Mouse (Mus musculus): Measurements from ENCODE around the gene Med14. TPM values are rescaled to one million over a fixed set of nuclear protein-coding genes. Genes with fewer than 3 reads are reported as not detected.
A peak's percentile ranks its signal among the peaks of the same experiment; 100 is the strongest.

Med14 gene
- polyA plus RNA-seq, 1 experiment = 10.9 TPM

DNA sequence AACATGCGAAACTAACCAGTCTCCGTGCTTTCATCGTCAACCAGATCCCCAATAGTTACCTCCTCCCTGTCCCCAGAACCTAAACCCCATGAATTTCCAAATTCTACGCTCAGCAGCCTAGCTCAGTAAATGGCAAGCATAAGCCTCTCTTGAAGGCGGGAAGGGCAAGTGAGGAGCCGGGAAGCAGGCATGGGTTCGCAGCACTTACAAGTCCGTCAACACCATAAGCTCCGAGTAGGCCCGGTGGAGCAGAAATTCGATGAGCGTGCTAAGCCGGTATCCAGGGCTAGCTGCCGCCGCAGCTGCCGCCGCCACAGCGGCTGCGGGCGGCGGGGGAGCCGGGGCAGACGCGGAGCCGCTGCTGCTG, 631 bp downstream of the Med14 start:
- H3K27me3 ChIP-seq (ENCODE audit: control insufficient read depth, insufficient read depth, insufficient read length) = no peaks in the 10 kb centered on the region
- TF ChIP-seq MYOG (IDR thresholded peaks at IDR 0.05; ENCODE audit: control insufficient read depth, extremely low read depth, insufficient read length) (no peak), USF1 (IDR thresholded peaks at IDR 0.05; ENCODE audit: low read depth) (no peak), CEBPB (IDR thresholded peaks at IDR 0.05; ENCODE audit: low read depth) (no peak), MYOD1 (IDR thresholded peaks at IDR 0.05; ENCODE audit: control insufficient read depth, insufficient read length, low read depth) (no peak), MAX (IDR thresholded peaks at IDR 0.05) (no peak), CTCF (IDR thresholded peaks at IDR 0.05; ENCODE audit: control insufficient read depth, insufficient read depth, insufficient read length) (no peak), FOSL1 (IDR thresholded peaks at IDR 0.05; ENCODE audit: insufficient read depth, low read length, poor library complexity, severe bottlenecking) (no peak)

DNA sequence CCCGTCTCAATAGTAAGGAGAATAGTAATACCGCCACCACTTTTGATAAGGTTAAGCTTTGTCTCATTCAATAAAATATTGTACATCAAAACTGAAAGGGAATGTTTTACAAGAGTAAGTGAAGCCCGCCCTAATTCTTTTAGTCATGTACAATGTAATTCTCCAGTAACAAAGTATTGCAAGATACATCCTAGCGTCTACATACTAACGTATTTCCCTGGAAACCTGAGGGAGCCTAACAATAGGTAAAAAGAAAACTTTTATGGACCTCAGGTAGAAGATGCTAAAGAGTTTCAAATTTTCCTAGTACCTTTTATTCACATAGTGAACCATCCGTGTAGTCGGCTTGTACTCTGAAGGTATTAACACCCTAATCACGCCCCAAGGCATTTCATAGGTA, 1.4 kb downstream of the Med14 start:
- H3ac ChIP-seq (ENCODE audit: control insufficient read depth, insufficient read length, low read depth) = no peak overlapping the region
- peaks cover 52% of the 10 kb centered on the region for H3K79me3 ChIP-seq (ENCODE audit: low read depth)
- TF ChIP-seq USF1 (IDR thresholded peaks at IDR 0.05; ENCODE audit: low read depth) (no peak), MAX (IDR thresholded peaks at IDR 0.05) (no peak), FOSL1 (IDR thresholded peaks at IDR 0.05; ENCODE audit: insufficient read depth, low read length, poor library complexity, severe bottlenecking) (no peak), CEBPB (IDR thresholded peaks at IDR 0.05; ENCODE audit: low read depth) (no peak), MYOG (IDR thresholded peaks at IDR 0.05; ENCODE audit: control insufficient read depth, extremely low read depth, insufficient read length) (no peak), MYOD1 (IDR thresholded peaks at IDR 0.05; ENCODE audit: control insufficient read depth, insufficient read length, low read depth) (no peak), CTCF (IDR thresholded peaks at IDR 0.05; ENCODE audit: control insufficient read depth, insufficient read depth, insufficient read length) (no peak)
- H3K4me3 ChIP-seq (ENCODE audit: insufficient read depth, poor library complexity, severe bottlenecking) = peak overlapping the region; percentile 50
- H3K79me2 ChIP-seq (ENCODE audit: control insufficient read depth, insufficient read depth) = peaks cover 60% of the 10 kb centered on the region
- no peaks in the 10 kb centered on the region for H3K36me3 ChIP-seq (ENCODE audit: control insufficient read depth, insufficient read depth)
- H3K27me3 ChIP-seq (ENCODE audit: control insufficient read depth, insufficient read depth, insufficient read length) = no peaks in the 10 kb centered on the region

More for the DNA sequence above, 631 bp downstream of the Med14 start:
- H3ac ChIP-seq (ENCODE audit: control insufficient read depth, insufficient read length, low read depth) = peak overlapping the region; percentile 90
- no peaks in the 10 kb centered on the region for H3K36me3 ChIP-seq (ENCODE audit: control insufficient read depth, insufficient read depth)
- H3K4me3 ChIP-seq (ENCODE audit: insufficient read depth, poor library complexity, severe bottlenecking) = peak overlapping the region; percentile 50
- H3K79me2 ChIP-seq (ENCODE audit: control insufficient read depth, insufficient read depth) = peaks cover 53% of the 10 kb centered on the region
- H3K79me3 ChIP-seq (ENCODE audit: low read depth) = peaks cover 46% of the 10 kb centered on the region

DNA sequence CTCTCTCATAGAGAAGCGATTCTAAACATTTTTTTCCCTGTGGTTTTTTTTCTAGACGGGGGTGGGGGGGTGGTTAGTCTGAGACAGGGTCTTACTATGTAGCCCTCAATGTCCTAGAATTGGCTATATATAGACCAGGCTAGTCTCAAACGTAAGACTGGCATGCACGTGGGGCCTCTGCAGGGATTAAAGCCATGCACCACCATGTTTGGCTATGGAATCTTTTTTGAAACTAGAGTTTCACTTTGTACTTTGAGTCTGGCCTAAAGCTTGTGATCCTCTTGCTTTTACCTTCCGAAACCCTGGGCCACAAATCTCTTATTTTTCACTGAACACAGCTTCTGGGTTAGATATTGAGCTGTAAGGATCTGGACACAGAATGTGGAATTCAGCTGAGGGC, 2.2 kb downstream of the Med14 start:
- H3K36me3 ChIP-seq (ENCODE audit: control insufficient read depth, insufficient read depth) = no peaks in the 10 kb centered on the region
- H3K4me3 ChIP-seq (ENCODE audit: insufficient read depth, poor library complexity, severe bottlenecking) = peak overlapping the region; percentile 50
- peaks cover 69% of the 10 kb centered on the region for H3K79me2 ChIP-seq (ENCODE audit: control insufficient read depth, insufficient read depth)
- no peaks in the 10 kb centered on the region for H3K27me3 ChIP-seq (ENCODE audit: control insufficient read depth, insufficient read depth, insufficient read length)
- peaks cover 60% of the 10 kb centered on the region for H3K79me3 ChIP-seq (ENCODE audit: low read depth)
- TF ChIP-seq FOSL1 (IDR thresholded peaks at IDR 0.05; ENCODE audit: insufficient read depth, low read length, poor library complexity, severe bottlenecking) (no peak), MAX (IDR thresholded peaks at IDR 0.05) (no peak), CEBPB (IDR thresholded peaks at IDR 0.05; ENCODE audit: low read depth) (no peak), MYOG (IDR thresholded peaks at IDR 0.05; ENCODE audit: control insufficient read depth, extremely low read depth, insufficient read length) (no peak), CTCF (IDR thresholded peaks at IDR 0.05; ENCODE audit: control insufficient read depth, insufficient read depth, insufficient read length) (no peak), USF1 (IDR thresholded peaks at IDR 0.05; ENCODE audit: low read depth) (no peak), MYOD1 (IDR thresholded peaks at IDR 0.05; ENCODE audit: control insufficient read depth, insufficient read length, low read depth) (no peak)
- H3ac ChIP-seq (ENCODE audit: control insufficient read depth, insufficient read length, low read depth) = no peak overlapping the region

GRCm38 (mm10) chrX:12747886-12748285, 14.0 kb downstream of the Med14 start:
- Histone ChIP-seq H3K36me3 (ENCODE audit: control insufficient read depth, insufficient read depth) (peaks cover 13% of the 10 kb centered on the region), H3K79me3 (ENCODE audit: low read depth) (peaks cover 18% of the 10 kb centered on the region), H3K4me3 (ENCODE audit: insufficient read depth, poor library complexity, severe bottlenecking) (no peak overlapping the region), H3K79me2 (ENCODE audit: control insufficient read depth, insufficient read depth) (peaks cover 34% of the 10 kb centered on the region), H3ac (ENCODE audit: control insufficient read depth, insufficient read length, low read depth) (no peak overlapping the region), H3K27me3 (ENCODE audit: control insufficient read depth, insufficient read depth, insufficient read length) (no peaks in the 10 kb centered on the region)
- TF ChIP-seq CTCF (IDR thresholded peaks at IDR 0.05; ENCODE audit: control insufficient read depth, insufficient read depth, insufficient read length) = no peak
- no peak for TF ChIP-seq USF1 (IDR thresholded peaks at IDR 0.05; ENCODE audit: low read depth)
- TF ChIP-seq MYOD1 (IDR thresholded peaks at IDR 0.05; ENCODE audit: control insufficient read depth, insufficient read length, low read depth) = no peak
- TF ChIP-seq MAX (IDR thresholded peaks at IDR 0.05) = no peak
- TF ChIP-seq MYOG (IDR thresholded peaks at IDR 0.05; ENCODE audit: control insufficient read depth, extremely low read depth, insufficient read length) = no peak
- TF ChIP-seq CEBPB (IDR thresholded peaks at IDR 0.05; ENCODE audit: low read depth) = no peak
- TF ChIP-seq FOSL1 (IDR thresholded peaks at IDR 0.05; ENCODE audit: insufficient read depth, low read length, poor library complexity, severe bottlenecking) = no peak

DNA sequence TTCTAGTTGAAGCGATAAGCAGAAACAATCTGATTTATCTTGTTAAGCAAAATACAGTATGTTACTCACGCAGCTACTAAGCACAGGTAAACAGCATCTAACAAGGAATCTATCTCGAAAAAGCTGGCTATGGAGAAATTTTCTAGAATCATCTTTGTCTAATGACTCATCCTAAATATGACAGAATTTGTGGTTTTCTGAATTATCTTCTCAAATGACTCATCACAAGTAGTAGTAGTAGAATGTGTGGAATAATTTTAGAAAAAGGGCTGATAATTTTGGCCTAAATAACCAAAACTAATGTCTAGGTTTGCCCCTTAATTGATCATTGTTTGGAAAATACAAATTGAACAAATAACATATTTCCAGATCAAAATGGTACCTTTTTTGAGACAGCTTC, 15.1 kb downstream of the Med14 start:
- H3K36me3 ChIP-seq (ENCODE audit: control insufficient read depth, insufficient read depth) = peaks cover 12% of the 10 kb centered on the region
- peaks cover 23% of the 10 kb centered on the region for H3K79me2 ChIP-seq (ENCODE audit: control insufficient read depth, insufficient read depth)
- H3K79me3 ChIP-seq (ENCODE audit: low read depth) = peaks cover 8% of the 10 kb centered on the region
- H3K27me3 ChIP-seq (ENCODE audit: control insufficient read depth, insufficient read depth, insufficient read length) = no peaks in the 10 kb centered on the region
- H3K4me3 ChIP-seq (ENCODE audit: insufficient read depth, poor library complexity, severe bottlenecking) = no peak overlapping the region
- TF ChIP-seq MYOG (IDR thresholded peaks at IDR 0.05; ENCODE audit: control insufficient read depth, extremely low read depth, insufficient read length) (no peak), MAX (IDR thresholded peaks at IDR 0.05) (no peak), CTCF (IDR thresholded peaks at IDR 0.05; ENCODE audit: control insufficient read depth, insufficient read depth, insufficient read length) (no peak), MYOD1 (IDR thresholded peaks at IDR 0.05; ENCODE audit: control insufficient read depth, insufficient read length, low read depth) (no peak), USF1 (IDR thresholded peaks at IDR 0.05; ENCODE audit: low read depth) (no peak), CEBPB (IDR thresholded peaks at IDR 0.05; ENCODE audit: low read depth) (no peak), FOSL1 (IDR thresholded peaks at IDR 0.05; ENCODE audit: insufficient read depth, low read length, poor library complexity, severe bottlenecking) (peak; percentile 17)
- no peak overlapping the region for H3ac ChIP-seq (ENCODE audit: control insufficient read depth, insufficient read length, low read depth)

- Histone ChIP-seq H3ac (ENCODE audit: control insufficient read depth, insufficient read length, low read depth) (no peak overlapping the region), H3K4me3 (ENCODE audit: insufficient read depth, poor library complexity, severe bottlenecking) (no peak overlapping the region), H3K79me2 (ENCODE audit: control insufficient read depth, insufficient read depth) (no peaks in the 10 kb centered on the region), H3K79me3 (ENCODE audit: low read depth) (no peaks in the 10 kb centered on the region), H3K36me3 (ENCODE audit: control insufficient read depth, insufficient read depth) (peaks cover 5% of the 10 kb centered on the region), H3K27me3 (ENCODE audit: control insufficient read depth, insufficient read depth, insufficient read length) (no peaks in the 10 kb centered on the region)
- TF ChIP-seq MYOD1 (IDR thresholded peaks at IDR 0.05; ENCODE audit: control insufficient read depth, insufficient read length, low read depth) (no peak), USF1 (IDR thresholded peaks at IDR 0.05; ENCODE audit: low read depth) (no peak), MYOG (IDR thresholded peaks at IDR 0.05; ENCODE audit: control insufficient read depth, extremely low read depth, insufficient read length) (no peak), CEBPB (IDR thresholded peaks at IDR 0.05; ENCODE audit: low read depth) (no peak), MAX (IDR thresholded peaks at IDR 0.05) (no peak), CTCF (IDR thresholded peaks at IDR 0.05; ENCODE audit: control insufficient read depth, insufficient read depth, insufficient read length) (no peak), FOSL1 (IDR thresholded peaks at IDR 0.05; ENCODE audit: insufficient read depth, low read length, poor library complexity, severe bottlenecking) (no peak)
Observed at GRCm38 (mm10) chrX:12740396-12740795, 21.5 kb downstream of the Med14 start.
